Mouse (Mus musculus) intestine, postnatal 0 days (tissue): ENCODE data around the gene Dtx4. TPM values are rescaled to one million over a fixed set of nuclear protein-coding genes. Genes with fewer than 3 reads are reported as not detected.

Source experiments
- ATAC-seq: fragments of 200-750 bp; cut with Nextera tagmentation; 2 replicates; pipeline ENCODE4 v1.8.0; 2017; ENCODE audit warnings: mild to moderate bottlenecking, moderate TSS enrichment, moderate library complexity
- H3K27ac ChIP-seq: fragments of 300-500 bp; sonication (generic); 2 replicates; pipeline ENCODE4 v1.5.1; 2014; ENCODE audit warnings: mild to moderate bottlenecking, low read depth, low read length, moderate library complexity
- H3K27me3 ChIP-seq: fragments of 300-500 bp; sonication (generic); replicated peaks from 2 replicates; pipeline ENCODE4 v1.6.1; 2014; ENCODE audit warnings: low read length, mixed read lengths; ENCODE audit not compliant: control insufficient read depth, insufficient read depth
- H3K36me3 ChIP-seq: fragments of 300-500 bp; sonication (generic); 2 replicates; pipeline ENCODE4 v1.6.1; 2014; ENCODE audit warnings: mild to moderate bottlenecking, moderate library complexity; ENCODE audit not compliant: control insufficient read depth, insufficient read depth
- H3K4me1 ChIP-seq: fragments of 300-500 bp; sonication (generic); replicated peaks from 2 replicates; pipeline ENCODE4 v1.6.1; 2014; ENCODE audit warnings: antibody characterized with exemption, low read length, mixed read lengths; ENCODE audit not compliant: control insufficient read depth, insufficient read depth
- H3K4me2 ChIP-seq: fragments of 300-500 bp; sonication (generic); replicated peaks from 2 replicates; pipeline ENCODE4 v1.6.1; 2014; ENCODE audit warnings: low read depth, mild to moderate bottlenecking, moderate library complexity
- H3K4me3 ChIP-seq: fragments of 300-500 bp; sonication (generic); 2 replicates; pipeline ENCODE4 v1.5.1; 2014; ENCODE audit warnings: low read depth, low read length
- H3K9ac ChIP-seq: fragments of 300-500 bp; sonication (generic); 2 replicates; pipeline ENCODE4 v1.6.1; 2014; ENCODE audit warnings: mild to moderate bottlenecking, low read depth, low read length
- H3K9me3 ChIP-seq: fragments of 300-500 bp; sonication (generic); 2 replicates; pipeline ENCODE4 v1.6.1; 2016; ENCODE audit warnings: mixed run types; ENCODE audit not compliant: control insufficient read depth
- CTCF ChIP-seq: sonication (generic); IDR thresholded peaks from 2 replicates; pipeline ENCODE4 v1.5.1; 2016; ENCODE audit warnings: low read depth, mild to moderate bottlenecking, control low read depth, antibody characterized with exemption, moderate library complexity
- WGBS: fragments of 180-500 bp; shearing (Covaris S2); extraction: QIAGEN DNeasy Blood & Tissue Kit; methylation state at CpG from one replicate; pipeline ENCODE4 v1.1.7; 2014; 5-methylcytosine and 5-hydroxymethylcytosine counted together
- polyA plus RNA-seq: library from polyadenylated mRNA; unstranded; fragments of >200 nt; fragmentation: Nextera tagmentation; extraction: Ambion mirVana; gene quantifications from 2 replicates; pipeline ENCODE4 v1.2.1, GENCODE M21; 2015

The Dtx4 gene
- polyA plus RNA-seq, 1 experiment from 2014 or later: 4.9 TPM

GRCm38 (mm10) chr19:12421680-12422079 is 79.6 kb downstream of the Dtx4 start:
- Histone ChIP-seq H3K9ac (no peak overlapping the region), H3K36me3 (no peaks in the 10 kb centered on the region), H3K4me2 (no peak overlapping the region), H3K27ac (no peak overlapping the region), H3K4me1 (no peaks in the 10 kb centered on the region), H3K9me3 (no peaks in the 10 kb centered on the region), H3K27me3 (no peaks in the 10 kb centered on the region), H3K4me3 (no peak overlapping the region)
- peak; percentile 11; the same call in 1 of the 2 replicates for TF ChIP-seq CTCF
- no peak for ATAC-seq
- WGBS: 93% methylated on average over 1 of the region's 1 CpGs

- H3K9me3 ChIP-seq: no peaks in the 10 kb centered on the region
- no peak overlapping the region for H3K9ac ChIP-seq
- 76% methylated on average over 6 of the region's 6 CpGs for WGBS
- H3K4me1 ChIP-seq: no peaks in the 10 kb centered on the region
- ATAC-seq: no peak
- H3K27ac ChIP-seq: no peak overlapping the region
- TF ChIP-seq CTCF: no peak
- no peaks in the 10 kb centered on the region for H3K36me3 ChIP-seq
- H3K4me2 ChIP-seq: no peak overlapping the region
- H3K4me3 ChIP-seq: no peak overlapping the region
- no peaks in the 10 kb centered on the region for H3K27me3 ChIP-seq
These were observed 80.7 kb downstream of the Dtx4 start for GRCm38 (mm10) chr19:12420555-12420954.

- H3K4me3 ChIP-seq: no peak overlapping the region
- no peaks in the 10 kb centered on the region for H3K9me3 ChIP-seq
- no peak overlapping the region for H3K9ac ChIP-seq
- ATAC-seq: no peak
- no peaks in the 10 kb centered on the region for H3K4me1 ChIP-seq
- H3K27me3 ChIP-seq: no peaks in the 10 kb centered on the region
- H3K27ac ChIP-seq: no peak overlapping the region
- WGBS: 36% methylated on average over 3 of the region's 3 CpGs
- no peaks in the 10 kb centered on the region for H3K36me3 ChIP-seq
- no peak for TF ChIP-seq CTCF
- H3K4me2 ChIP-seq: no peak overlapping the region
These were observed 82.9 kb downstream of the Dtx4 start for GRCm38 (mm10) chr19:12418312-12418711.

GRCm38 (mm10) chr19:12417361-12417760 is 83.9 kb downstream of the Dtx4 start, which contains the start of gene Olfr1441:
Gene Olfr1441 (plus strand): TSS chr19:12417433.
- no peak for ATAC-seq
- H3K27ac ChIP-seq: no peak within 1 kb of the TSS
- no peak within 1 kb of the TSS for H3K9ac ChIP-seq
- H3K4me3 ChIP-seq: no peak within 1 kb of the TSS
- no peaks in the 10 kb centered on the region for H3K27me3 ChIP-seq
- H3K4me2 ChIP-seq: no peak within 1 kb of the TSS
- no peak for TF ChIP-seq CTCF
- no peaks in the 10 kb centered on the region for H3K4me1 ChIP-seq
- no peaks in the 10 kb centered on the region for H3K9me3 ChIP-seq
- no peaks in the 10 kb centered on the region for H3K36me3 ChIP-seq

Other genes starting within 250 kb of the Dtx4 start
- gene Olfr235, start 240.4 kb downstream of the Dtx4 start, polyA plus RNA-seq: not detected in 2 replicates
- gene Olfr1434, start 221.6 kb downstream of the Dtx4 start, polyA plus RNA-seq: not detected in 2 replicates
- gene Olfr1436, start 202.3 kb downstream of the Dtx4 start, polyA plus RNA-seq: not detected in 2 replicates
- not detected in 2 replicates for gene Olfr1437, start 176.4 kb downstream of the Dtx4 start, polyA plus RNA-seq
- gene Olfr1438-ps1, start 165.5 kb downstream of the Dtx4 start, polyA plus RNA-seq: not detected in 2 replicates
- gene Olfr1440, start 114.2 kb downstream of the Dtx4 start, polyA plus RNA-seq: not detected in 2 replicates
- gene Olfr1441, start 84.0 kb downstream of the Dtx4 start, polyA plus RNA-seq: not detected in 2 replicates
- gene Pfpl, start 73.5 kb downstream of the Dtx4 start, polyA plus RNA-seq: not detected in 2 replicates
- 2.2 and 2.7 TPM in 2 replicates for gene Mpeg1, start 40.7 kb downstream of the Dtx4 start, polyA plus RNA-seq
- 6.2 and 6.8 TPM in 2 replicates for gene Fam111a, start 44.3 kb upstream of the Dtx4 start, polyA plus RNA-seq
- gene Gm4952, start 98.5 kb upstream of the Dtx4 start, polyA plus RNA-seq: 0.13 TPM in 1 of 2 replicates, not detected in the other
- gene Glyat, start 131.9 kb upstream of the Dtx4 start, polyA plus RNA-seq: 2.8 and 3.5 TPM in 2 replicates
- not detected in 2 replicates for gene Olfr1442, start 169.0 kb upstream of the Dtx4 start, polyA plus RNA-seq
- not detected in 2 replicates for gene Olfr1443, start 176.7 kb upstream of the Dtx4 start, polyA plus RNA-seq
- gene Keg1, start 194.3 kb upstream of the Dtx4 start, polyA plus RNA-seq: 0.55 and 0.59 TPM in 2 replicates